Mouse (Mus musculus) heart, embryonic 16.5 days (tissue): Measurements from ENCODE around the gene Gp1ba. TPM values are rescaled to one million over a fixed set of nuclear protein-coding genes. Genes with fewer than 3 reads are reported as not detected.

Experiments
- ATAC-seq: fragments of 200-750 bp; cut with Nextera tagmentation; replicated peaks from 2 replicates; pipeline ENCODE4 v1.8.0; 2017; ENCODE audit warnings: moderate number of reproducible peaks; ENCODE audit not compliant: insufficient read depth, low FRiP score; ENCODE audit errors: extremely low read depth
- H3K27ac ChIP-seq: fragments of 300-500 bp; sonication (generic); 2 replicates; pipeline ENCODE4 v1.5.1; 2014; ENCODE audit warnings: mild to moderate bottlenecking, low read length, control low read depth, moderate library complexity
- H3K27me3 ChIP-seq: fragments of 300-500 bp; sonication (generic); 2 replicates; pipeline ENCODE4 v1.6.1; 2014; ENCODE audit warnings: low read length, mixed read lengths; ENCODE audit not compliant: control insufficient read depth, insufficient read depth
- H3K36me3 ChIP-seq: fragments of 300-500 bp; sonication (generic); 2 replicates; pipeline ENCODE4 v1.6.1; 2014; ENCODE audit not compliant: control insufficient read depth, insufficient read depth
- H3K4me1 ChIP-seq: fragments of 300-500 bp; sonication (generic); 2 replicates; pipeline ENCODE4 v1.6.1; 2014; ENCODE audit warnings: low read length, mixed read lengths; ENCODE audit not compliant: control insufficient read depth, insufficient read depth
- H3K4me2 ChIP-seq: fragments of 300-500 bp; sonication (generic); 2 replicates; pipeline ENCODE4 v1.6.1; 2014; ENCODE audit warnings: low read depth, mild to moderate bottlenecking, control low read depth, low read length
- H3K4me3 ChIP-seq: fragments of 300-500 bp; sonication (generic); 2 replicates; pipeline ENCODE4 v1.5.1; 2014; ENCODE audit warnings: mild to moderate bottlenecking, control low read depth, low read length
- H3K9ac ChIP-seq: fragments of 300-500 bp; sonication (generic); 2 replicates; pipeline ENCODE4 v1.6.1; 2014; ENCODE audit warnings: low read length, control low read depth
- H3K9me3 ChIP-seq: fragments of 300-500 bp; sonication (generic); replicated peaks from 2 replicates; pipeline ENCODE4 v1.6.1; 2016; ENCODE audit warnings: low read length; ENCODE audit not compliant: control insufficient read depth
- WGBS: fragments of 180-500 bp; shearing (Covaris S2); extraction: QIAGEN DNeasy Blood & Tissue Kit; methylation state at CpG from one replicate; pipeline ENCODE4 v1.1.7; 2014; 5-methylcytosine and 5-hydroxymethylcytosine counted together
- polyA plus RNA-seq: library from polyadenylated mRNA; unstranded; fragments of >200 nt; fragmentation: Nextera tagmentation; extraction: Ambion mirVana; gene quantifications from 2 replicates; pipeline ENCODE4 v1.2.1, GENCODE M21; 2015

Gene Gp1ba
- polyA plus RNA-seq, 1 experiment from 2014 or later, result 0.38 TPM

DNA sequence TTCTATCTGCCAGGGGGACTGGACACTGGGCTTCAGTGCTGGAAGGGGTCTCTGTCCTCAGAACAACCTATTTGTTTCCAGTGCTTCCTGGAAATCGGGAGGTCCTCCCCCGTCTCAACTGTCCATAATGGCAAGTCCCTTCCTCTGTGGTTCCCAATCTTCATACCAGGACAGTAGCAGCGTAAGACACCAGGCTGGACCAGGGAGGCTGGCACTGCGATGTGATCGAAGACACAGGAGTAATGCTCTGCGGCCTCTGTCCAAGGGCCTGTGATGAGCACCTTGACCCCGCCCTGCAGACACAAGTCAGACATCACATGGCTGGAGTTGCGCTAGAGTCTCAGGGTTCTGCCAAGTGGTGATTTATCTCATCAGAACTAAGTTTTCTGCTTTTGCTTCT, 40.4 kb downstream of the Gp1ba start:
- Histone ChIP-seq H3K27ac (no peak overlapping the region), H3K27me3 (no peaks in the 10 kb centered on the region), H3K9me3 (no peaks in the 10 kb centered on the region), H3K4me3 (no peak overlapping the region), H3K9ac (no peak overlapping the region), H3K36me3 (peaks cover 18% of the 10 kb centered on the region; the same call in 1 of the 2 replicates), H3K4me2 (no peak overlapping the region), H3K4me1 (peaks cover 9% of the 10 kb centered on the region)
- WGBS, result 93% methylated on average over 8 of the region's 8 CpGs
- ATAC-seq, result no peak

DNA sequence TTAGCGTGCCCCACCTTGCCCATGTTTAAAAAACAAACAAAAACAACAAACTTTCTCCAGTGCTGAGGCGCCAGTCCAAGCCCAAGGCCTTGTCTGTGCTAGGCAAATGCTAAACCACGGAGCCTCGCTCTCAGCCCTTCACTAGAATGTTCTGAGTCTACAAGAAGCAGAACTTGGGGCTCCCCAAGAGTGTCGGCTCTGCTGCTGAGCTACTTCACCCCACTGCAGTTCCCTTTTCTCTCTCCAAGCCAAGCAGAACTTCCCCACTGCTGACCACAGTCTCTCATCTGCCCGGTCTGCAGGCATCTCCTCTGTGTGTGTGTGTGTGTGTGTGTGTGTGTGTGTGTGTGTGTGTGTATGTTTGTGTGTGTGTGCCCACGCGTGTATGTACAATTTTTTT, 41.0 kb downstream of the Gp1ba start:
- ATAC-seq, result no peak
- Histone ChIP-seq H3K4me3 (no peak overlapping the region), H3K36me3 (peaks cover 15% of the 10 kb centered on the region; the same call in 1 of the 2 replicates), H3K27me3 (no peaks in the 10 kb centered on the region), H3K4me1 (peaks cover 9% of the 10 kb centered on the region), H3K9ac (no peak overlapping the region), H3K27ac (no peak overlapping the region), H3K9me3 (no peaks in the 10 kb centered on the region), H3K4me2 (no peak overlapping the region)
- WGBS, result 89% methylated on average over 8 of the region's 8 CpGs

DNA sequence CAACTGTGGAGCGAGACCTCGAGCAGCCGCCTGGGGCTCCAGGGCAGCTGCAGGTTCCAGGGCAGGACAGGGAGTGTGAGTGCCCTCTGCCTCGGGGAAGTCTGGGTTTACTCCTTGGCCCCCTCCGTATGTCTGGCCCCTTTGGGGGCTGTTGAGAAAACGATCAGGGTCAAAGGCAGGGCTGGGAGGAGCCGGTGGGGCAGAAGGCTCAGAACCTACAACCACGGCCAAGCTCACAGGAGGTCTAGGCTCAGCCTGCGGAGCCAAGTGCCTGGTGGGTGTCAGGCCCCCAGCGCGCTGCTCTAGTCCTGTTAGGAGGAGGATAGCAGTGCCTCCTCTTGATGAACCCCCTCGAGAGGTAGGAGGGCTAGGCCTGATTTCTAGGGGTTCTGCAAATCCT, 42.2 kb downstream of the Gp1ba start:
- H3K9me3 ChIP-seq, result no peaks in the 10 kb centered on the region
- peaks cover 6% of the 10 kb centered on the region for H3K4me1 ChIP-seq
- no peak for ATAC-seq
- no peak overlapping the region for H3K4me2 ChIP-seq
- no peak overlapping the region for H3K27ac ChIP-seq
- no peaks in the 10 kb centered on the region for H3K27me3 ChIP-seq
- peaks cover 19% of the 10 kb centered on the region; the same call in 1 of the 2 replicates for H3K36me3 ChIP-seq
- no peak overlapping the region for H3K4me3 ChIP-seq
- 66% methylated on average over 12 of the region's 12 CpGs for WGBS
- H3K9ac ChIP-seq, result no peak overlapping the region

DNA sequence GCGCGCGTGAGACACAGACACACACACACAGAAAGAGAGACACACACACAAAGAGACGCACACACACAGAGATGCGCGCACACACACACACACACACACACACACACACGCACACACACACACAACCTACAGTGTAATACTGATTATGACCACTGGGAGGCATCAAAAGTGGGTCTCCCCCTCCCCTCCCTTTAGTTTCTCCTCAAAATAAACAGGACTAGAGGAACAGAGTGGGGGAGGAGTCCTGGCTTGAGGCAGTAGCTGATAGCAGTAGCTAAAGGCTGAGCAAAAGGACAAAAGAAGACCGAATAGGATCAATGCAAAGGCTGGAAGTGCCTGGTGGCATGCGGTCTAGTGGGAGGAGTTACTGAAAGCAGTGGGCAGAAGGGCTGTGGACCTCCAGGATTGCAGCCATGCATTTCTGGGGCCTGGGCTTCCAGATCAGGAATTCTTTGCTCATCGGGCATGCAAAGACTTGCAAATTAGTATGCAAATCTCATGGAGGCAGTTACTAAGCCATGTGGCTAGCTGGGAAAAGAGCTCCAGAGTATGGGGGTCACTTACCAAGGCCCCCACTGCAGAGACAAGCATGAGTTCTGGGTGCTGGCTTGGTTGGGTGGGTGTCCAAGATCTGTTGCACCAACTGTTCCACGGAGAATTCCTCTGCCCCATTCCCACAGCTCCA, 43.1 kb downstream of the Gp1ba start:
- Histone ChIP-seq H3K36me3 (peaks cover 19% of the 10 kb centered on the region; the same call in 1 of the 2 replicates), H3K4me3 (no peak overlapping the region), H3K27ac (no peak overlapping the region), H3K4me1 (peaks cover 11% of the 10 kb centered on the region), H3K9ac (peak overlapping the region; percentile 46), H3K9me3 (no peaks in the 10 kb centered on the region), H3K27me3 (no peaks in the 10 kb centered on the region), H3K4me2 (peak overlapping the region; percentile 28; the same call in 1 of the 2 replicates)
- 35% methylated on average over 11 of the region's 11 CpGs for WGBS
- peak; percentile 67; the same call in 1 of the 2 replicates for ATAC-seq

DNA sequence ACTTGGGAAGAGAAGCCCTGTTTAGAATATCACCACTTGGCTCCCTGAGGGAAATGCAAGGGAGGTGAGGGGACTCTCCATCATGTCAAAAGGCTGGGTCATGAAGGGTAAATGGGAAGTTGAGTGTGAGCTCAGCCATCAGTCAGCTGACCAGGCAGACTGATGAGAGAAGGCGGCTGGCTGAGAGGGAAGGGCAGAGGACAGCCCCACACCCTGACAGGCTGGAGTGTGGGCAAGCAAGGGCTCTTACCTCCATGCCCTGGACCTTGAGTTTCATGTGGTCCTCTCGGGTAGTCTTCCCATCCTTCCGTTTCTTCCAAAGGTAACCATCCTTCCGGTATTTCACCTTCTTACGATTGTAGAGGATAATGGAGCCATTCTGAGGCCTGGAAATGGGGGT, 44.7 kb downstream of the Gp1ba start:
- Histone ChIP-seq H3K4me3 (no peak overlapping the region), H3K4me2 (no peak overlapping the region), H3K36me3 (peaks cover 19% of the 10 kb centered on the region; the same call in 1 of the 2 replicates), H3K9ac (no peak overlapping the region), H3K27me3 (no peaks in the 10 kb centered on the region), H3K27ac (no peak overlapping the region), H3K9me3 (no peaks in the 10 kb centered on the region), H3K4me1 (peaks cover 19% of the 10 kb centered on the region)
- no peak for ATAC-seq
- WGBS, result 83% methylated on average over 5 of the region's 5 CpGs

DNA sequence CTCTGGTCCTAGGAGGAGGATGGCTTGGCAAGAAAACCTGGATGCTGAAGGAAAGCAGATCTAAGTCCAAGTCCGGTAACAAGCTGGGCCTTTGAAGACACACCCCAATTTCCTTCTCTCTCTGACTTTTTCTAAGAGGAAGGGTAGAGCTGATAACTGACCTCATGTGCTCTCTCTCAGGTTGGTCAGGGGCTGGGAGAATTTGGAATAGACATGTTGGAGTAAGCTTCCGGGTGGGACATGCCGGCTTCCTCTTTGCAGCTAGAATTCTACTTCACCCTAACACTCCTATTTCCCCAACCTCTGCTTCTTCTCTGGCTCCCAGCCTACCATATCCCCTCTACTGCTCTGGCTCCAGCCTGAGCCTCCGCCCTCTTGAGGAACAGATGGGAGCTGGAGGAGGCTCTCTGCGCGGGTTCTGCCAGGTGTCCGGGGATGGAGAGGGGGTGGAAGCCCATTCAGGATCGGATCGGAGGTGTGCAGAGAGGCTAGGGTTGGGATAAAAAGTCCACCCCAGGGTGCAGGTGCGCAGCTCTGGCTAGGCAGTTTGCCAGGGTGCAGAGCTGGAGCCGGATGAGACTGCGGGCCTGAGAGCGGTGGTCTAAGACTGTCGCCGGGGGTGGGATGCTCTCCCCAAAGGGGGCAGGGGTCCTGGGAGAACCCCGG, 48.1 kb downstream of the Gp1ba start:
- WGBS, result 3% methylated on average over 16 of the region's 16 CpGs
- no peaks in the 10 kb centered on the region for H3K27me3 ChIP-seq
- H3K27ac ChIP-seq, result peak overlapping the region; percentile 92

DNA sequence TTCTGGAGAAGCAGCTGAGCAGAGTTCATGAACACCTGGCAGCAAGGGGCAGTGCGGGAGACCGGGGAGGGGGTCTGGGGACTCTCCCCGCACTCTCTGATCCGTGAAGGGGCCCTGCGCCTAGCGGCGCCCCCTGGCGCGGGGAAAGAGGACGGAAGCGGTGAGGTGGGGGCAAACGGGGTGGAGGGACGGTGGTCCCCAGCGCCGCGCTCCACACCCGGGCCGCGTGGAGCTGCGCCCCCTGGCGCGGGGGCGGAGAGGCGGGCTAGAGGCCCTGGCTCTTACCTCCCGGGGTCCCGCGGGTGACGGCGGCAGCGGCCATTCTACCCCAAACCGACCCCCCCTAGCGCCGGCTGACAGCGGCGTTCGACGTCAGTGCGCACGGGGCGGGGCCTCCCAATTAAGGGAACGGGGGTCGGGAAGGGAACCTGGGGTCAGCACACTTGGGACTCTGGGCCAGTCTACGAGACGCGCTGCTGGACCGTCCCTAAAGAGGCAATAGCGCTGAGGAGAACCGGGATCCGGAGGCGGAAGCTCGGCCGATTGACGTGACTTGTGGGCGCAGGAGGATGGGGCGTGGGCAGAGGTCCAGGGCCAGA, 48.8 kb downstream of the Gp1ba start, which contains the start of gene Camta2:
Camta2 (minus strand) TSS at position 505 of the 599 bp plus-strand sequence.
- Histone ChIP-seq H3K4me1 (peaks cover 23% of the 10 kb centered on the region), H3K4me2 (peak within 1 kb of the TSS; percentile 93), H3K27me3 (no peaks in the 10 kb centered on the region), H3K9me3 (no peaks in the 10 kb centered on the region), H3K9ac (peak within 1 kb of the TSS; percentile 92), H3K36me3 (peaks cover 11% of the 10 kb centered on the region; the same call in 1 of the 2 replicates), H3K4me3 (peak within 1 kb of the TSS; percentile 86), H3K27ac (peak within 1 kb of the TSS; percentile 92)
- ATAC-seq, result peak; percentile 86
- WGBS, result under 1% methylated on average over 55 of the region's 55 CpGs

More for the DNA sequence above, 48.1 kb downstream of the Gp1ba start:
- peaks cover 27% of the 10 kb centered on the region for H3K4me1 ChIP-seq
- H3K9me3 ChIP-seq, result no peaks in the 10 kb centered on the region
- peak overlapping the region; percentile 86 for H3K4me3 ChIP-seq
- H3K9ac ChIP-seq, result peak overlapping the region; percentile 92
- peak; percentile 47 for ATAC-seq
- peaks cover 11% of the 10 kb centered on the region; the same call in 1 of the 2 replicates for H3K36me3 ChIP-seq
- H3K4me2 ChIP-seq, result peak overlapping the region; percentile 93

DNA sequence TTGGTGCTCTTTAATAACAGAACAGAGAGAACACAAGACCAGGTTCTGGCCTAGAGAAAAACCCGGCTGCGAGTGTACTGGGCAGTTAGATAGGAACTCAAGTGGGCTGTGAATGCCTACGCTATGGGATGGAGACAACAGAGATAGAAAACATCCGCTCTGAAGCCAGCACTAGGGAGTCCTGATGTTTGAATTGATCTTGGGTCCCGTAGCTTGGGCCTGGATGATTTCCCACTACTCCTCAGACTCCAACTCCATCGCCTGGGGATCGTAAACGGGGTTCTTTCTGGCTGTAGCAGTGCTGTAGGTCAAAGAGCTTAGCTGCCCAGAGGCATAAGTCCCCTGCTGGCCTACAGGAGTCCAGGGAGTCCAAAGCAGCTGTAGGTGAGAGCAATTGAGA, 49.5 kb downstream of the Gp1ba start:
- Histone ChIP-seq H3K27me3 (no peaks in the 10 kb centered on the region), H3K9ac (peak overlapping the region; percentile 92), H3K27ac (peak overlapping the region; percentile 92), H3K4me3 (peak overlapping the region; percentile 86), H3K4me2 (peak overlapping the region; percentile 93), H3K4me1 (peaks cover 23% of the 10 kb centered on the region), H3K9me3 (no peaks in the 10 kb centered on the region), H3K36me3 (peaks cover 11% of the 10 kb centered on the region; the same call in 1 of the 2 replicates)
- no peak for ATAC-seq
- 16% methylated on average over 8 of the region's 8 CpGs for WGBS
